In genomic region chr6:114457299-114457698, GRCm38 (mm10) we compare ENCODE assay signal across 22 mouse cellular contexts. TPM values are rescaled to one million over a fixed set of nuclear protein-coding genes. Genes with fewer than 3 reads are reported as not detected.
A peak's percentile ranks its signal among the peaks of the same experiment; 100 is the strongest.
DNase-seq lines count a peak whose midpoint lies in the region; ATAC-seq and TF ChIP-seq lines count a peak whose summit lies in the region.
"Had no signal": no experiment of that assay in that cellular context is flagged by ENCODE, and none has a peak within 500 bp of the region (broad histone marks: within the 10 kb centered on the region; RNA-seq: fewer than 3 reads in every experiment).

No protein-coding gene starts in this region.

- TF ChIP-seq CTCF in gastrocnemius, adult 2 months (IDR thresholded peaks at IDR 0.05), result no peak

- no peaks in the 10 kb centered on the region for H3K27me3 ChIP-seq in limb, embryonic 10.5 days (ENCODE audit: low read depth, poor library complexity, severe bottlenecking)
- H3K27me3 ChIP-seq in hindbrain, embryonic 16.5 days (replicated peaks; ENCODE audit: control insufficient read depth, insufficient read depth, low read length), result 0 out of 2 replicates have a peak, but pooled peaks cover 2% of the 10 kb centered on the region
- H3K27me3 ChIP-seq: heart, embryonic 12.5 days; intestine, embryonic 15.5 days; kidney, embryonic 15.5 days; neural tube, embryonic 13.5 days had no signal

- no peaks in the 10 kb centered on the region for H3K36me3 ChIP-seq in limb, embryonic 10.5 days
- H3K36me3 ChIP-seq in hindbrain, embryonic 16.5 days (ENCODE audit: control insufficient read depth, insufficient read depth, low read length), result no peaks in the 10 kb centered on the region
- H3K36me3 ChIP-seq: forebrain, embryonic 10.5 days; heart, embryonic 12.5 days; intestine, embryonic 15.5 days; kidney, embryonic 15.5 days; neural tube, embryonic 13.5 days had no signal

- H3K9me3 ChIP-seq in limb, embryonic 10.5 days (replicated peaks), result no peaks in the 10 kb centered on the region; the same call in 1 of the 2 replicates
- H3K9me3 ChIP-seq in hindbrain, embryonic 16.5 days (ENCODE audit: control insufficient read depth, low read length), result no peaks in the 10 kb centered on the region
- H3K9me3 ChIP-seq: intestine, embryonic 15.5 days; kidney, embryonic 15.5 days had no signal

- no peak overlapping the region for H3K9ac ChIP-seq in hindbrain, embryonic 16.5 days (ENCODE audit: low read depth, low read length)
- H3K9ac ChIP-seq: forebrain, postnatal 0 days; heart, embryonic 12.5 days; hindbrain, embryonic 14.5 days; intestine, embryonic 15.5 days; kidney, embryonic 15.5 days; lung, embryonic 14.5 days; neural tube, embryonic 13.5 days had no signal

- H3K4me3 ChIP-seq in gastrocnemius, adult 2 months, result no peak overlapping the region
- H3K4me3 ChIP-seq in limb, embryonic 10.5 days, result no peak overlapping the region
- no peak overlapping the region for H3K4me3 ChIP-seq in hindbrain, embryonic 16.5 days (ENCODE audit: low read length)
- H3K4me3 ChIP-seq: forebrain, embryonic 10.5 days; heart, embryonic 12.5 days; intestine, embryonic 15.5 days; kidney, embryonic 15.5 days; neural tube, embryonic 13.5 days had no signal

- no peak overlapping the region for H3K4me2 ChIP-seq in hindbrain, embryonic 16.5 days (ENCODE audit: low read length)
- H3K4me2 ChIP-seq: heart, embryonic 12.5 days; hindbrain, embryonic 14.5 days; intestine, embryonic 15.5 days; kidney, embryonic 15.5 days; lung, embryonic 14.5 days; neural tube, embryonic 13.5 days had no signal

- WGBS in limb, embryonic 10.5 days, result 84% methylated on average over 3 of the region's 3 CpGs
- 91% methylated on average over 3 of the region's 3 CpGs for WGBS in hindbrain, embryonic 16.5 days

- intact Hi-C loops in gastrocnemius, adult 2 months (cut with DNase I), result loop anchor here (5.0 kb wide), 2 partner anchors 50 to 110 kb away; no protein-coding TSS in a partner anchor

- ATAC-seq in monocyte, adult 5-6 weeks (replicated peaks; ENCODE audit: insufficient number of reproducible peaks, low FRiP score, low TSS enrichment, poor library complexity, severe bottlenecking), result no peak
- ATAC-seq in common myeloid progenitor, adult 5-6 weeks (replicated peaks; ENCODE audit: low read depth, poor library complexity, severe bottlenecking), result peak; percentile 50
- no peak for ATAC-seq in hindbrain, embryonic 16.5 days
- ATAC-seq: forebrain, postnatal 0 days had no signal

- H3K4me1 ChIP-seq in limb, embryonic 10.5 days, result peaks cover 24% of the 10 kb centered on the region
- H3K4me1 ChIP-seq in hindbrain, embryonic 16.5 days (ENCODE audit: control insufficient read depth, insufficient read depth, low read depth, low read length), result no peaks in the 10 kb centered on the region

- DNase-seq in gastrocnemius, adult 2 months, result no peak
- DNase-seq in gastrocnemius, postnatal 4 days (ENCODE audit: low spot score in 2 of 2), result no peak
- DNase-seq in monocyte, adult 2 months (ENCODE audit: low read depth in 1 of 2, low spot score in 2 of 2), result peak; percentile 12 to 17
- DNase-seq in limb, embryonic 10.5 days (ENCODE audit: low spot score), result no peak
- DNase-seq: B cell, adult 2 months; cerebellum, adult 18-20 months; cerebellum, postnatal 25 days; forebrain, postnatal 0 days; heart, postnatal 14 days; lung, embryonic 14.5 days; spleen, adult 18-20 months; thymus, postnatal 36 days had no signal

- H3K27ac ChIP-seq in gastrocnemius, adult 2 months, result peak overlapping the region; percentile 77
- no peak overlapping the region for H3K27ac ChIP-seq in limb, embryonic 10.5 days
- no peak overlapping the region for H3K27ac ChIP-seq in hindbrain, embryonic 16.5 days (ENCODE audit: low read depth, low read length)
- H3K27ac ChIP-seq: forebrain, embryonic 10.5 days; hindbrain, embryonic 14.5 days; intestine, embryonic 15.5 days; kidney, embryonic 15.5 days; neural tube, embryonic 13.5 days had no signal

RNA-seq across cellular contexts. Expression of gene Hrh1, which starts 59.6 kb away (rescaled TPM):
- under 1 TPM; 0.36 to 0.67 TPM for total RNA-seq in gastrocnemius, adult 2 months (2021)
- total RNA-seq in gastrocnemius, postnatal 4 days (2021), result under 1 TPM; 0.73 to 0.93 TPM
- 0.19 to 0.67 TPM in 2 of 3 replicates, not detected in the other for total RNA-seq in monocyte, adult 5-6 weeks (2017)
- total RNA-seq in common myeloid progenitor, adult 5-6 weeks (2017), result 0.09 TPM in 1 of 2 replicates, not detected in the other
- polyA plus RNA-seq in limb, embryonic 10.5 days (2016; fragmentation: Nextera tagmentation; extraction: Ambion mirVana), result 0.05 TPM in 1 of 2 replicates, not detected in the other
- polyA plus RNA-seq in hindbrain, embryonic 16.5 days (2015; fragmentation: Nextera tagmentation; extraction: Ambion mirVana), result 1.5 and 1.9 TPM in 2 replicates
- total RNA-seq: megakaryocyte-erythroid progenitor cell, adult 5-6 weeks had no signal
- polyA plus RNA-seq: heart, embryonic 12.5 days; lung, embryonic 14.5 days had no signal

Comparison
In these comparisons a context has a peak if more than half of its experiments do, and no peak if none do; other contexts are left out.
1. DNase-seq: peak in monocyte, adult 2 months (2 of 2); none in gastrocnemius, adult 2 months (single experiment), gastrocnemius, postnatal 4 days (0 of 2) and limb, embryonic 10.5 days (single experiment).